Mouse (Mus musculus) regulatory T cell (primary cell): ENCODE results near the gene Vmn2r12.
"Not testable (repeated sequence)": the region's sequence is repeated elsewhere in the genome, so short reads cannot be mapped to it uniquely, and the experiment has no call there.

ENCODE experiments used
- in situ Hi-C: fragments of 300-600 bp; cut with MboI, MseI; formaldehyde crosslinking; loops from one replicate; pipeline ENCODE4 v1.15.1; 2025; ENCODE audit warnings: high pct_unique_total_duplicates

Vmn2r12 gene

GRCm38 (mm10) chr5:109097850-109098249 is at the start of gene Vmn2r12:
Vmn2r12 (minus strand) TSS chr5:109097950.
- in situ Hi-C loops, result not testable (repeated sequence)

GRCm38 (mm10) chr5:109139546-109139945 is 41.8 kb upstream of the Vmn2r12 start:
- in situ Hi-C loops, result no loop called here

- in situ Hi-C loops, result no loop called here
These were observed 39.0 kb upstream of the Vmn2r12 start for GRCm38 (mm10) chr5:109136731-109137130.

GRCm38 (mm10) chr5:109096482-109096881 is 1.3 kb downstream of the Vmn2r12 start:
- in situ Hi-C loops, result not testable (repeated sequence)

- in situ Hi-C loops, result not testable (repeated sequence)
These were observed 25.7 kb downstream of the Vmn2r12 start for GRCm38 (mm10) chr5:109072016-109072415.

GRCm38 (mm10) chr5:109059469-109059868 is 38.3 kb downstream of the Vmn2r12 start, which contains the start of gene Vmn2r11:
Vmn2r11 (minus strand) TSS chr5:109059569.
- in situ Hi-C loops, result not testable (repeated sequence)

- in situ Hi-C loops, result no loop called here
These were observed 42.5 kb downstream of the Vmn2r12 start for GRCm38 (mm10) chr5:109055286-109055685.
